Mouse (Mus musculus) erythroblast, embryonic 14.5 days (primary cell): ENCODE measurements around the gene Xirp2.

Source experiments
- GATA1 ChIP-seq: IDR thresholded peaks from 2 replicates; pipeline ENCODE4 v1.6.1; 2012; ENCODE audit warnings: low read length, inconsistent platforms, mixed read lengths
- TAL1 ChIP-seq: IDR thresholded peaks from 3 replicates; pipeline ENCODE4 v1.6.1; 2012; ENCODE audit warnings: low read length, inconsistent platforms, mixed read lengths

DNA sequence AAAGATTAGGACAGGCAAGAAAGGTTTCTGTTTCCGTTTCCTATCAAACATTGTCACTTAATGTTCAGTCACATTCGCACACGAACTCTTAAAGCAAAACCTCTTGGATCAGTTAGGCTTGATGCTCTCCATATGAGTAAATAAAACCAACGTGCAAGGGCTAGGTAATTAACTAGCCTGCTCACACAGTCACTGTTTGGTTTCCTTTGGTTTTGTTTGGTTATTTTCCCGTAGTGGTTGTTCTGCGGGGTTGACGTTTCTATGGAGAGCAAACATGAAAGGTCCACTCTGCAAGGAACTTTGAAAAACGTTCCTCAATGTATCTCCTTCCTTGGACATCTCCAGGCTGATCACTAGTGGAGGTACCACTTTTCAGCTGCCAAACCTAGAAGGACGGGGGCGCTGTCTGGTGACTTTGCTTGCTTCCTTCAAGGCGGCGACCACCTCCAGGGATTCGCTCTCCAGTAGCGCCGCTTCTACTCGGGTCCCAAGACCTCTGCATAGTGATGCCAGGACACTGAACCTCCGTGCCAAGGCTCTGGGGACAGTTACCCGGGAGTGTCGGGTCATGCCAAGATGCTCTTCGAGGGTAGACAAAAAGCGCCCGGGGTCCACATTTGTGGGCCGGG is 119.2 kb downstream of the Xirp2 start:
- TF ChIP-seq GATA1 (no peak), TAL1 (no peak)
